Mouse (Mus musculus): ENCODE measurements at regions not wholly inside any gene's neighbourhood (a gene's known extent, or its start where the extent isn't known, plus 50 kb on each side); places are given as distances from the start of the nearest gene placed in this dataset.

DNA sequence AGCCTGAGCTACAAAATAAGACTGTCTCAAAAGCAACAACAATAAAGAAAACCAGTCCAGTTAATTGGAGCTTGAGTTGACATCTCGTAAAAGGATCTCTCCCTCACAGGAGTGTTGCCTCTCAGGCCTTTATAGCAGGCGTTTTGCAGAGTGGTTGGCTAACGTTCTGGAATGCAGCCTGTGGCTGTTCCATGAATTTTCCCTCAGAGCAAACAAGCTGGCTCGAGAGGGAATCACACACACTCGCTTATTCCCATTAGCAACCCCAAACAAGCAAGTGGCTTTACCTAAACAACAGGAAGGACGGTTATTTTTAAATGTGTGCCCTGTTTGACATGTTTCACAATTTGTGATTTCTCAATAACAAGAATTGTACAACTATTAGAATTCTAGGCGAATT lies 59.2 kb upstream of the Klf6 start:
- TF ChIP-seq E2F4 (IDR thresholded peaks at IDR 0.05; ENCODE audit: borderline replicate concordance, low read depth, low read length) = no peak
- TF ChIP-seq TAL1 (IDR thresholded peaks at IDR 0.05; ENCODE audit: low read length) = no peak

Data from MEL (cell line).